Mouse (Mus musculus) layer of hippocampus, postnatal 14 days (tissue): Measurements from ENCODE around the gene Parp9. TPM values are rescaled to one million over a fixed set of nuclear protein-coding genes. Genes with fewer than 3 reads are reported as not detected.
"Not testable (repeated sequence)": the region's sequence is repeated elsewhere in the genome, so short reads cannot be mapped to it uniquely, and the experiment has no call there.

Source experiments
- DNase-seq, 2 experiments: peaks; one replicate each; pipeline ENCODE4 v3.0.0; 2021 to 2022; ENCODE audit warnings: low spot score in 2 of 2, mixed read lengths in 1 of 2
- total RNA-seq, 2 experiments: library from RNA; stranded (reverse); gene quantifications; 2 replicates each; pipeline ENCODE4 v1.2.3; 2021

The Parp9 gene
- total RNA-seq, 2 experiments from 2014 or later, result 3.0 to 3.1 TPM

GRCm38 (mm10) chr16:35923546-35924198 is 14.6 kb upstream of the Parp9 start:
- no peak for DNase-seq

- DNase-seq, result no peak
Measured at GRCm38 (mm10) chr16:35924341-35924740, 13.9 kb upstream of the Parp9 start.

- DNase-seq, result no peak
Measured at GRCm38 (mm10) chr16:35932179-35933055, 5.9 kb upstream of the Parp9 start.

GRCm38 (mm10) chr16:35933181-35933580 is 5.1 kb upstream of the Parp9 start:
- DNase-seq, result no peak

- DNase-seq, result no peak
Measured at GRCm38 (mm10) chr16:35939261-35939660, 991 bp downstream of the Parp9 start.

- peak; percentile 54 to 71 for DNase-seq
Measured at GRCm38 (mm10) chr16:35939690-35940089, 1.4 kb downstream of the Parp9 start.

- no peak for DNase-seq
Measured at GRCm38 (mm10) chr16:35941382-35941781, 3.1 kb downstream of the Parp9 start.

GRCm38 (mm10) chr16:35949264-35949663 is 11.0 kb downstream of the Parp9 start:
- no peak for DNase-seq

- DNase-seq, result no peak
Measured at GRCm38 (mm10) chr16:35951216-35951615, 12.9 kb downstream of the Parp9 start.

- no peak for DNase-seq
Measured at GRCm38 (mm10) chr16:35952628-35953130, 14.4 kb downstream of the Parp9 start.

GRCm38 (mm10) chr16:35965991-35966390 is 27.7 kb downstream of the Parp9 start:
- not testable (repeated sequence) for DNase-seq

- DNase-seq, result no peak
Measured at GRCm38 (mm10) chr16:35966411-35967115, 28.3 kb downstream of the Parp9 start.

- no peak for DNase-seq
Measured at GRCm38 (mm10) chr16:35967319-35967718, 29.0 kb downstream of the Parp9 start.

GRCm38 (mm10) chr16:35968149-35968548 is 29.9 kb downstream of the Parp9 start:
- DNase-seq, result no peak

GRCm38 (mm10) chr16:35974021-35974420 is 35.8 kb downstream of the Parp9 start:
- DNase-seq, result no peak

- DNase-seq, result not testable (repeated sequence)
Measured at GRCm38 (mm10) chr16:35978450-35978849, 40.2 kb downstream of the Parp9 start, which contains the start of gene Kpna1. Gene Kpna1, plus strand, starts transcription at chr16:35978750.

GRCm38 (mm10) chr16:35981363-35981821 is 43.1 kb downstream of the Parp9 start:
- DNase-seq, result peak; percentile 100

GRCm38 (mm10) chr16:35982506-35982901 is 44.2 kb downstream of the Parp9 start:
- DNase-seq, result no peak

- peak; percentile 90 to 93 for DNase-seq
Measured at GRCm38 (mm10) chr16:35982902-35983516, 44.7 kb downstream of the Parp9 start.

- peak; percentile 55 to 76 for DNase-seq
Measured at GRCm38 (mm10) chr16:35983517-35984101, 45.3 kb downstream of the Parp9 start.
